Mouse (Mus musculus): ENCODE results near the gene Tceal1.
"Not testable (repeated sequence)": the region's sequence is repeated elsewhere in the genome, so short reads cannot be mapped to it uniquely, and the experiment has no call there.

Tceal1 gene

GRCm38 (mm10) chrX:136707446-136708167, at the start of gene Tceal1:
Gene Tceal1, plus strand, starts transcription at chrX:136707982.
- peak; percentile 76 to 80 for DNase-seq

GRCm38 (mm10) chrX:136666281-136666706, 41.5 kb upstream of the Tceal1 start:
- DNase-seq, result peak in 1 of 2 experiments; percentile 31

- DNase-seq, result peak in 1 of 2 experiments; percentile 4
These were observed 40.9 kb upstream of the Tceal1 start for GRCm38 (mm10) chrX:136666762-136667464.

GRCm38 (mm10) chrX:136668794-136669193, 39.0 kb upstream of the Tceal1 start:
- no peak for DNase-seq

GRCm38 (mm10) chrX:136680989-136681388, 26.8 kb upstream of the Tceal1 start:
- DNase-seq, result no peak

- DNase-seq, result not testable (repeated sequence)
These were observed 16.0 kb upstream of the Tceal1 start for GRCm38 (mm10) chrX:136691606-136692293.

- no peak for DNase-seq
These were observed 15.5 kb upstream of the Tceal1 start for GRCm38 (mm10) chrX:136692294-136692675.

- DNase-seq, result no peak
These were observed 14.6 kb upstream of the Tceal1 start for GRCm38 (mm10) chrX:136693196-136693595.

- peak; percentile 20 to 59 for DNase-seq
These were observed 443 bp downstream of the Tceal1 start for GRCm38 (mm10) chrX:136708168-136708681.

GRCm38 (mm10) chrX:136708782-136709181, 1.0 kb downstream of the Tceal1 start:
- no peak for DNase-seq

- not testable (repeated sequence) for DNase-seq
These were observed 7.1 kb downstream of the Tceal1 start for GRCm38 (mm10) chrX:136714742-136715474.

- no peak for DNase-seq
These were observed 24.2 kb downstream of the Tceal1 start for GRCm38 (mm10) chrX:136732016-136732415.

GRCm38 (mm10) chrX:136740087-136740790, 32.5 kb downstream of the Tceal1 start:
- no peak for DNase-seq

- DNase-seq, result peak; percentile 91 to 97
These were observed 33.2 kb downstream of the Tceal1 start for GRCm38 (mm10) chrX:136740791-136741650.

- peak; percentile 72 to 90 for DNase-seq
These were observed 33.9 kb downstream of the Tceal1 start for GRCm38 (mm10) chrX:136741651-136742201.

- DNase-seq, result peak; percentile 5 to 37
These were observed 34.5 kb downstream of the Tceal1 start for GRCm38 (mm10) chrX:136742241-136742640.

- DNase-seq, result peak; percentile 65 to 68
These were observed 34.9 kb downstream of the Tceal1 start for GRCm38 (mm10) chrX:136742661-136743103.

- DNase-seq, result no peak
These were observed 35.7 kb downstream of the Tceal1 start, which contains the start of gene Morf4l2 for GRCm38 (mm10) chrX:136743459-136743858. Gene Morf4l2, minus strand, starts transcription at chrX:136743690.

- DNase-seq, result no peak
These were observed 36.9 kb downstream of the Tceal1 start for GRCm38 (mm10) chrX:136744663-136745062.

GRCm38 (mm10) chrX:136749329-136749728, 41.5 kb downstream of the Tceal1 start:
- no peak for DNase-seq

Measured in kidney, postnatal 25 days (tissue).